Mouse (Mus musculus): ENCODE results near the gene Pim3. TPM values are rescaled to one million over a fixed set of nuclear protein-coding genes. Genes with fewer than 3 reads are reported as not detected.

Gene Pim3
- polyA plus RNA-seq, 1 experiment from 2014 or later = 49.1 TPM

DNA sequence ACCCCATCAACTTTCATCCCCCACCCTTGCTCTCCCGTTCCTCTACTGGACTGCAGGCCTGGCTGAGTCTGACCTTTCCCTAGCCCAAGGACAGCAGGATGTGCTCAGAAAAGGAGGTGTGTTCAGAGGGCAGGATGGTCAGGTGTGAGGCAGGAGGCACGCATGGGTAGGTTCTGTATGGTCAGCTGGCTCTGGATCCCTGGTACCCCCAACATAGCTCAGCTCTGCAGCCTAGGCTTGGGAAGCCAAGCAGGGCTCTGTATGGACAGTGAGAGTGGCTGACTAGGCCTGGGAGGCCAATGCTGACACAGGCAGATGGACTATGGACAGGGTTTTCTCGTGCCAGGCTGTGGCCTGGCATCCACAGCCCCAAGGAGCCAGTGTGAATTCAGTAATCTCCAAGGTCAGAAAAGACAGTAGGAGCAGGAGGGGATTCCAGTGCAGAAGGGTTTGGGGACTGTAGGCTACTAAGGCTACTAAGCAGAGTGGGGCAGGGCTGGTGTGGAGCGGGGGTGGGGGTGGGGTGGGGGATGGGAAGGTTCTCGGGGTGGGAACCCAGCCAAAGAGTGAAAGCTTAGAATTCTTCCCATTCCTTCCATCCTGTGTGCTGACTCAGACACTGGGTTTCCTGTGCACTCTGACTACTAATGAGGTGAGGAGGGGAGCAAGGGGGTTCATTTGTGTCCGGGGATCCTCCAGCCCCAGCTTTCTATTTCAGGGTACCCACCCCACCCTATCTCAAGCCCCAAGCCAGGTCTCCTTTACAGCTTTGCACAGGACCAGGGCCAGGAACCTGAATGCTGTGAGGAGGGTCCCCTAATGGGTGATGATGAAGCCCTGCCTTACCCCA is 7.6 kb upstream of the Pim3 start:
- no peak for DNase-seq (ENCODE audit: low spot score)
- Histone ChIP-seq H3K9me3 (replicated peaks; ENCODE audit: control insufficient read depth, low read length) (no peaks in the 10 kb centered on the region), H3K9ac (ENCODE audit: low read length) (no peak overlapping the region), H3K27ac (ENCODE audit: low read depth, low read length) (0 out of 2 replicates have a peak overlapping the region, but pooled peaks have one; percentile 14), H3K27me3 (replicated peaks; ENCODE audit: control insufficient read depth, insufficient read depth, low read length) (no peaks in the 10 kb centered on the region), H3K4me2 (ENCODE audit: low read length) (no peak overlapping the region), H3K36me3 (ENCODE audit: control insufficient read depth, insufficient read depth, low read length) (no peaks in the 10 kb centered on the region), H3K4me3 (ENCODE audit: low read depth, low read length) (no peak overlapping the region), H3K4me1 (ENCODE audit: control insufficient read depth, insufficient read depth, low read length) (no peaks in the 10 kb centered on the region)
- peak; percentile 29; the same call in 1 of the 2 replicates for ATAC-seq
- WGBS = 51% methylated on average over 6 of the region's 6 CpGs

- Histone ChIP-seq H3K4me2 (ENCODE audit: low read length) (no peak overlapping the region), H3K9ac (ENCODE audit: low read length) (no peak overlapping the region), H3K27ac (ENCODE audit: low read depth, low read length) (peak overlapping the region; percentile 14; the same call in 1 of the 2 replicates), H3K9me3 (replicated peaks; ENCODE audit: control insufficient read depth, low read length) (no peaks in the 10 kb centered on the region), H3K4me1 (ENCODE audit: control insufficient read depth, insufficient read depth, low read length) (no peaks in the 10 kb centered on the region), H3K27me3 (replicated peaks; ENCODE audit: control insufficient read depth, insufficient read depth, low read length) (no peaks in the 10 kb centered on the region), H3K36me3 (ENCODE audit: control insufficient read depth, insufficient read depth, low read length) (no peaks in the 10 kb centered on the region), H3K4me3 (ENCODE audit: low read depth, low read length) (no peak overlapping the region)
- 76% methylated on average over 15 of the region's 15 CpGs for WGBS
- DNase-seq (ENCODE audit: low spot score) (no peak), ATAC-seq (no peak)
Observed at GRCm38 (mm10) chr15:88854969-88855830, 6.8 kb upstream of the Pim3 start.

- Histone ChIP-seq H3K4me1 (ENCODE audit: control insufficient read depth, insufficient read depth, low read length) (no peaks in the 10 kb centered on the region), H3K9ac (ENCODE audit: low read length) (no peak overlapping the region), H3K27ac (ENCODE audit: low read depth, low read length) (no peak overlapping the region), H3K9me3 (replicated peaks; ENCODE audit: control insufficient read depth, low read length) (no peaks in the 10 kb centered on the region), H3K27me3 (replicated peaks; ENCODE audit: control insufficient read depth, insufficient read depth, low read length) (no peaks in the 10 kb centered on the region), H3K4me3 (ENCODE audit: low read depth, low read length) (no peak overlapping the region), H3K4me2 (ENCODE audit: low read length) (no peak overlapping the region), H3K36me3 (ENCODE audit: control insufficient read depth, insufficient read depth, low read length) (no peaks in the 10 kb centered on the region)
- WGBS = 79% methylated on average over 6 of the region's 6 CpGs
- DNase-seq (ENCODE audit: low spot score) (no peak), ATAC-seq (no peak)
Observed at GRCm38 (mm10) chr15:88855896-88856417, 6.0 kb upstream of the Pim3 start.

GRCm38 (mm10) chr15:88856613-88857012 is 5.4 kb upstream of the Pim3 start:
- Histone ChIP-seq H3K4me1 (ENCODE audit: control insufficient read depth, insufficient read depth, low read length) (peaks cover 4% of the 10 kb centered on the region; the same call in 1 of the 2 replicates), H3K4me3 (ENCODE audit: low read depth, low read length) (no peak overlapping the region), H3K27ac (ENCODE audit: low read depth, low read length) (no peak overlapping the region), H3K27me3 (replicated peaks; ENCODE audit: control insufficient read depth, insufficient read depth, low read length) (no peaks in the 10 kb centered on the region), H3K9me3 (replicated peaks; ENCODE audit: control insufficient read depth, low read length) (no peaks in the 10 kb centered on the region), H3K9ac (ENCODE audit: low read length) (no peak overlapping the region), H3K36me3 (ENCODE audit: control insufficient read depth, insufficient read depth, low read length) (no peaks in the 10 kb centered on the region), H3K4me2 (ENCODE audit: low read length) (no peak overlapping the region)
- DNase-seq (ENCODE audit: low spot score) (no peak), ATAC-seq (no peak)
- WGBS = 90% methylated on average over 5 of the region's 5 CpGs

GRCm38 (mm10) chr15:88857361-88857760 is 4.6 kb upstream of the Pim3 start:
- H3K9ac ChIP-seq (ENCODE audit: low read length) = no peak overlapping the region
- H3K9me3 ChIP-seq (replicated peaks; ENCODE audit: control insufficient read depth, low read length) = no peaks in the 10 kb centered on the region
- H3K4me2 ChIP-seq (ENCODE audit: low read length) = no peak overlapping the region
- no peaks in the 10 kb centered on the region for H3K27me3 ChIP-seq (replicated peaks; ENCODE audit: control insufficient read depth, insufficient read depth, low read length)
- peaks cover 4% of the 10 kb centered on the region; the same call in 1 of the 2 replicates for H3K4me1 ChIP-seq (ENCODE audit: control insufficient read depth, insufficient read depth, low read length)
- no peak overlapping the region for H3K4me3 ChIP-seq (ENCODE audit: low read depth, low read length)
- H3K27ac ChIP-seq (ENCODE audit: low read depth, low read length) = no peak overlapping the region
- DNase-seq (ENCODE audit: low spot score) = no peak
- H3K36me3 ChIP-seq (ENCODE audit: control insufficient read depth, insufficient read depth, low read length) = no peaks in the 10 kb centered on the region
- no peak for ATAC-seq
- WGBS = 91% methylated on average over 7 of the region's 7 CpGs

GRCm38 (mm10) chr15:88858141-88858541 is 3.8 kb upstream of the Pim3 start:
- H3K36me3 ChIP-seq (ENCODE audit: control insufficient read depth, insufficient read depth, low read length) = no peaks in the 10 kb centered on the region
- DNase-seq (ENCODE audit: low spot score) = no peak
- H3K9me3 ChIP-seq (replicated peaks; ENCODE audit: control insufficient read depth, low read length) = no peaks in the 10 kb centered on the region
- no peak overlapping the region for H3K4me3 ChIP-seq (ENCODE audit: low read depth, low read length)
- no peaks in the 10 kb centered on the region for H3K27me3 ChIP-seq (replicated peaks; ENCODE audit: control insufficient read depth, insufficient read depth, low read length)
- peaks cover 4% of the 10 kb centered on the region for H3K4me1 ChIP-seq (ENCODE audit: control insufficient read depth, insufficient read depth, low read length)
- 81% methylated on average over 3 of the region's 3 CpGs for WGBS
- H3K9ac ChIP-seq (ENCODE audit: low read length) = no peak overlapping the region
- ATAC-seq = no peak
- no peak overlapping the region for H3K4me2 ChIP-seq (ENCODE audit: low read length)
- H3K27ac ChIP-seq (ENCODE audit: low read depth, low read length) = no peak overlapping the region

- DNase-seq (ENCODE audit: low spot score) = no peak
- H3K4me2 ChIP-seq (ENCODE audit: low read length) = no peak overlapping the region
- no peak overlapping the region for H3K27ac ChIP-seq (ENCODE audit: low read depth, low read length)
- no peaks in the 10 kb centered on the region for H3K9me3 ChIP-seq (replicated peaks; ENCODE audit: control insufficient read depth, low read length)
- H3K4me3 ChIP-seq (ENCODE audit: low read depth, low read length) = no peak overlapping the region
- H3K4me1 ChIP-seq (ENCODE audit: control insufficient read depth, insufficient read depth, low read length) = peaks cover 4% of the 10 kb centered on the region
- H3K9ac ChIP-seq (ENCODE audit: low read length) = no peak overlapping the region
- no peaks in the 10 kb centered on the region for H3K36me3 ChIP-seq (ENCODE audit: control insufficient read depth, insufficient read depth, low read length)
- no peaks in the 10 kb centered on the region for H3K27me3 ChIP-seq (replicated peaks; ENCODE audit: control insufficient read depth, insufficient read depth, low read length)
- 78% methylated on average over 2 of the region's 2 CpGs for WGBS
- ATAC-seq = no peak
Observed at GRCm38 (mm10) chr15:88858707-88859106, 3.3 kb upstream of the Pim3 start.

DNA sequence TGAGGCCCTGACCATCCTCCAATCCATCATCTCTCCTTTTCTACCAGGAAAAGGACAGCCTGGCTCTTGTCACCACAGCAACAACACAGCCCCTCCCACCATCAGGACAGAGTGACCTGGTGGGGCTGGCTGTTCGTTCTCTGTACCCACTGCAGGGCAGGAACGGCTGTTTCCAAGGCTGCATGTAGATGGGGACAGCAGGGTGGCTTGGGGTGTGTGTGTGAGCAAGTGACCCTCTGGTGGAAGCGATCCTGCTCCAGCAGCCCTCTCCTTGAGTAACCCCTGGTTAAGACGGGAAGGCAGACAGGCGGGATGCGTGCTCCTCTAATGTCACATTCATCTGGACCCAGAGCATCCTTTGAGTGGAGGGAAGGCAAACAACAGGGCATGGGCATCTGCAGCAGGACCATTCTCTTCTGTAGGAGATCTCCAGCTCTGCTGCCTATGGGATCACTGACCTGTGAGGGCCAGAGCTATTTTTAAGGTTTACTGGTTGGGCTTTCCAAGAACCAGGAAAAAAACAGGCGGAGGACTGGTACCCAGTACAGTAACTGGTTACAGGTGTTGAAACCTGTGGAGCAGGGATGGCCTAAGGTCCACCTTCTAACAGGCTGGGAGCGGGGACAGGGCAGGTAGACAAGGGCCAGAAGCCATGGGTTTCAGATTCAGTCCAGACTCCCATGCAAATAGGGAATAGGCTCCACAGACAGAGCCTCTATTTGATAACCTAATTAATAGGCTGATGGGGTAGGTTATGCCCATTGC is 2.6 kb upstream of the Pim3 start:
- no peaks in the 10 kb centered on the region for H3K27me3 ChIP-seq (replicated peaks; ENCODE audit: control insufficient read depth, insufficient read depth, low read length)
- peaks cover 2% of the 10 kb centered on the region for H3K36me3 ChIP-seq (ENCODE audit: control insufficient read depth, insufficient read depth, low read length)
- WGBS = 71% methylated on average over 8 of the region's 8 CpGs
- no peak for DNase-seq (ENCODE audit: low spot score)
- ATAC-seq = no peak
- H3K9ac ChIP-seq (ENCODE audit: low read length) = no peak overlapping the region
- no peak overlapping the region for H3K27ac ChIP-seq (ENCODE audit: low read depth, low read length)
- H3K4me1 ChIP-seq (ENCODE audit: control insufficient read depth, insufficient read depth, low read length) = peaks cover 6% of the 10 kb centered on the region
- H3K4me2 ChIP-seq (ENCODE audit: low read length) = no peak overlapping the region
- H3K4me3 ChIP-seq (ENCODE audit: low read depth, low read length) = no peak overlapping the region
- no peaks in the 10 kb centered on the region for H3K9me3 ChIP-seq (replicated peaks; ENCODE audit: control insufficient read depth, low read length)
